Mouse (Mus musculus) embryonic facial prominence, embryonic 12.5 days (tissue): ENCODE measurements around the gene Wipf1. TPM values are rescaled to one million over a fixed set of nuclear protein-coding genes. Genes with fewer than 3 reads are reported as not detected.
A peak's percentile ranks its signal among the peaks of the same experiment; 100 is the strongest.
"Not testable (repeated sequence)": the region's sequence is repeated elsewhere in the genome, so short reads cannot be mapped to it uniquely, and the experiment has no call there.

Experiments used
- ATAC-seq: fragments of 200-750 bp; cut with Nextera tagmentation; 2 replicates; pipeline ENCODE4 v1.8.0; 2017; ENCODE audit not compliant: insufficient number of reproducible peaks, insufficient read depth, low FRiP score, low TSS enrichment
- H3K27ac ChIP-seq: fragments of 300-500 bp; sonication (generic); 2 replicates; pipeline ENCODE4 v1.5.1; 2016; ENCODE audit warnings: mild to moderate bottlenecking
- H3K27me3 ChIP-seq: fragments of 300-500 bp; sonication (generic); 2 replicates; pipeline ENCODE4 v1.6.1; 2016; ENCODE audit warnings: mild to moderate bottlenecking, moderate library complexity
- H3K36me3 ChIP-seq: fragments of 300-500 bp; sonication (generic); 2 replicates; pipeline ENCODE4 v1.6.1; 2016; ENCODE audit warnings: mild to moderate bottlenecking
- H3K4me1 ChIP-seq: fragments of 300-500 bp; sonication (generic); 2 replicates; pipeline ENCODE4 v1.6.1; 2016
- H3K4me2 ChIP-seq: fragments of 300-500 bp; sonication (generic); replicated peaks from 2 replicates; pipeline ENCODE4 v1.6.1; 2016; ENCODE audit warnings: mild to moderate bottlenecking, moderate library complexity
- H3K4me3 ChIP-seq: fragments of 300-500 bp; sonication (generic); 2 replicates; pipeline ENCODE4 v1.5.1; 2016; ENCODE audit warnings: mild to moderate bottlenecking
- H3K9ac ChIP-seq: fragments of 300-500 bp; sonication (generic); 2 replicates; pipeline ENCODE4 v1.6.1; 2016; ENCODE audit warnings: mild to moderate bottlenecking, moderate library complexity
- H3K9me3 ChIP-seq: fragments of 300-500 bp; sonication (generic); 2 replicates; pipeline ENCODE4 v1.6.1; 2016; ENCODE audit warnings: mild to moderate bottlenecking, moderate library complexity
- WGBS: fragments of 180-500 bp; shearing (Covaris S2); methylation state at CpG from one replicate; pipeline ENCODE4 v1.1.7; 2016; 5-methylcytosine and 5-hydroxymethylcytosine counted together
- polyA plus RNA-seq: library from polyadenylated mRNA; unstranded; fragments of >200 nt; fragmentation: Nextera tagmentation; extraction: Ambion mirVana; gene quantifications from 2 replicates; pipeline ENCODE4 v1.2.1, GENCODE M21; 2016

Wipf1 gene
- polyA plus RNA-seq, 1 experiment from 2014 or later: 14.1 TPM

DNA sequence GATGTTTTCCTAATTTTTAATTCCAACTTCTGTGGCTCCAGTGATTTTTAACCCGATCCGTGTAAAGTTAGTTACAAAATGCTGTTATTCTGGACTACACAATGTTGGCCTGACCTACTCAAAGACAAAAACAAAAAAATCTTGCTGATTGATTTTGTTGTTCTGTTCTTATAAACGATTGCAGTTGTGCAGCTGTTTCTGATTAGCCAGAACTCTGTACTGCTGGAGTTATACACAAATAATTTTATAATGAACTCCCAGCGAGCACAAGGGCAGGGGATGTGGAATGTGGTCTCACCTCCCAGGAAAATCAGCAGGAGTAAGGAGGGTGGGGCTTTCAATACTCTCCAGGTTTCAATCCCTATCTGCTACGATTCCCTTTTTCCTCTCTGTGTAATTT lies 10.6 kb downstream of the Wipf1 start:
- 43% methylated on average over 5 of the region's 5 CpGs for WGBS
- H3K27ac ChIP-seq: peak overlapping the region; percentile 56
- H3K4me1 ChIP-seq: peaks cover 28% of the 10 kb centered on the region
- no peak overlapping the region for H3K4me3 ChIP-seq
- H3K27me3 ChIP-seq: no peaks in the 10 kb centered on the region
- no peak overlapping the region for H3K4me2 ChIP-seq
- no peaks in the 10 kb centered on the region for H3K9me3 ChIP-seq
- ATAC-seq: no peak
- 0 out of 2 replicates have a peak, but pooled peaks cover 5% of the 10 kb centered on the region for H3K36me3 ChIP-seq
- no peak overlapping the region for H3K9ac ChIP-seq

DNA sequence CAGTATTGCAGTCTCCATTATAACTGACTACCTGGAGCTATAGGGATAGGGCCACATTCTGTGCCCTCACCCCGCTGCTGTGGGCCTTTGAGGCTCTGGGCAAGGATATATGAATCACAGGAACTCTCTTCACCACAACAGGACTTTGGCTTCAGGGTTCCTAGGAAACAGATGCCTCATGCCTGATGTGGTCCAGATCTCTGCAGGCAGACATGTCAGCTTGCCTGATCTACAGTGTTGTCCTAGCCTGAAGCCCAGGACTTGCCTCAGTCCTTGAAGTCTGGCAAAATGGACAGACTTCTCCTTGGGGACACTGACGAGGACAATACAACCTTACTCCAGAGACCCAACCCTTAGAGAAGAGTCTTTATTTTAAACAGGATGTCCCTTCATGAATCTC lies 11.2 kb downstream of the Wipf1 start:
- no peak overlapping the region for H3K4me2 ChIP-seq
- H3K27ac ChIP-seq: 0 out of 2 replicates have a peak overlapping the region, but pooled peaks have one; percentile 41
- H3K9ac ChIP-seq: no peak overlapping the region
- no peaks in the 10 kb centered on the region for H3K9me3 ChIP-seq
- H3K27me3 ChIP-seq: no peaks in the 10 kb centered on the region
- H3K4me1 ChIP-seq: peaks cover 26% of the 10 kb centered on the region
- 84% methylated on average over 2 of the region's 2 CpGs for WGBS
- no peak for ATAC-seq
- 0 out of 2 replicates have a peak, but pooled peaks cover 5% of the 10 kb centered on the region for H3K36me3 ChIP-seq
- no peak overlapping the region for H3K4me3 ChIP-seq

DNA sequence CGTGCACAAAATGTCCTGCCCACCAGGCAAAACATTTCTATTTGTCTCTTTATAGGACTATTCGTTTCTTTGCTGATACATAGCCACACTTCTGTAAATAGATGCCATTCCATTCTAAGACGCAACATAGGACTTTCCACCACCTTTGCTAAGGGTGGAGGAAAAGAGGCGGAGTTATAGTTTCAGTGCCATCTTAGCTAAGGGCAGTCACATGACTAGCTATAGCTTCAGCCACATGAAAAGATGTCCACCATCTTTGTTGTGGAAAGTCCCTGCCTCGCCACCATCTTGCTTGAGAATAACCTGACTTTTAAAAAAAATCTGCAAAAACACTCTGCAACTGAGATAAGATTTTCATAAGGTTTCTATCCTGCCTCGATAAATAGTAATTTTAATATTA lies 15.4 kb downstream of the Wipf1 start:
- no peak overlapping the region for H3K4me2 ChIP-seq
- peaks cover 22% of the 10 kb centered on the region for H3K4me1 ChIP-seq
- no peak overlapping the region for H3K9ac ChIP-seq
- H3K4me3 ChIP-seq: no peak overlapping the region
- H3K9me3 ChIP-seq: no peaks in the 10 kb centered on the region
- 0 out of 2 replicates have a peak, but pooled peaks cover 5% of the 10 kb centered on the region for H3K36me3 ChIP-seq
- no peaks in the 10 kb centered on the region for H3K27me3 ChIP-seq
- no peak overlapping the region for H3K27ac ChIP-seq
- no peak for ATAC-seq
- WGBS: 87% methylated on average over 6 of the region's 6 CpGs

DNA sequence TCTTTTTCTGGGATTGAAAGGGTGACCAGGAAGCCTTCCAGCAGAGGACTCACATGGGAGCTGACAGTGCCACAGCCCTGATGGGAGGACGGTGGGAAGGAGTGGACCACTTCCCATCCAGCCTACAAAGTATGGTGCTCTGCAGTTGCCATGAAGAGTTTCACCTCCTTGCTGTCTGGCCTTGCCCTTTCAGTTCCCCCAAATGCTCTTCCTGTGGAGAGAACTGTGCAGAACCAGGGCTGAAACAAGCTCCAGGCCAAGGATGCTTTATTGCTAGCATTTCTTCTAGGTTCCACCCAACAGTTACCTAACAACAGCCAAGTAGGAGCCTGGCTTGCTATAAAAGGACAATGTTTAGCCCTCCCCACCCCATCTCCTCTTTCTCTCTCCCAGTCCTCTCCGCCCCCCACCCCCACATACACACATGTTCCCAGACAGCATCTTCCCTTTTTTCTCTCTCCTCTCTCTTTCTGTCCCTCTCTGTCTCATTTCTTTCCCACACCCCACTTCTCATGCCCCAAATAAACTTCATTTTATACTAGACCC lies 16.3 kb downstream of the Wipf1 start:
- Histone ChIP-seq H3K9me3 (no peaks in the 10 kb centered on the region), H3K27me3 (no peaks in the 10 kb centered on the region), H3K36me3 (0 out of 2 replicates have a peak, but pooled peaks cover 5% of the 10 kb centered on the region), H3K9ac (no peak overlapping the region), H3K4me3 (no peak overlapping the region), H3K4me2 (no peak overlapping the region), H3K27ac (no peak overlapping the region), H3K4me1 (peaks cover 27% of the 10 kb centered on the region)
- 76% methylated on average over 2 of the region's 2 CpGs for WGBS
- ATAC-seq: no peak

DNA sequence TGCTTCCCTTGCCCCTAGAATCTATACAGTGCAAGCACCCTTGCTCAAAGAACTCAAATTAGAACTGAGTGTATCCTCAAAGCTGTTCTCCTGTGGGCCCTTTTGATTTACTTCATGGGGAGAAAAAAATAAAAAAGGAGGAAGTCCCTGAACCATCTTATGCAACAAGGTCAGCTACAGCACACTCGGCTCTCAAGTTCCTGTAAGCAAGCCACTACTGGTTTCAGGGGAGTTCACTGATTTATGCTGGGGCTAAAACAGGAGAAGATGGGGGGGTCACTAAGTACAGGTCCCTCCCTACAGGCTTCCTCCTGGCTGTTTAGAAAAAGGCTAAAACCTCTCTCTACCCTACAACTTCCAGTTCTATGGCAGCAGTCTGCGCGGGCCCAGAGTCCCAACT lies 17.5 kb downstream of the Wipf1 start:
- Histone ChIP-seq H3K4me3 (no peak overlapping the region), H3K4me2 (no peak overlapping the region), H3K27me3 (no peaks in the 10 kb centered on the region), H3K27ac (peak overlapping the region; percentile 52; the same call in 1 of the 2 replicates), H3K9me3 (no peaks in the 10 kb centered on the region), H3K4me1 (peaks cover 31% of the 10 kb centered on the region), H3K9ac (no peak overlapping the region), H3K36me3 (0 out of 2 replicates have a peak, but pooled peaks cover 5% of the 10 kb centered on the region)
- ATAC-seq: no peak
- WGBS: 80% methylated on average over 3 of the region's 3 CpGs

DNA sequence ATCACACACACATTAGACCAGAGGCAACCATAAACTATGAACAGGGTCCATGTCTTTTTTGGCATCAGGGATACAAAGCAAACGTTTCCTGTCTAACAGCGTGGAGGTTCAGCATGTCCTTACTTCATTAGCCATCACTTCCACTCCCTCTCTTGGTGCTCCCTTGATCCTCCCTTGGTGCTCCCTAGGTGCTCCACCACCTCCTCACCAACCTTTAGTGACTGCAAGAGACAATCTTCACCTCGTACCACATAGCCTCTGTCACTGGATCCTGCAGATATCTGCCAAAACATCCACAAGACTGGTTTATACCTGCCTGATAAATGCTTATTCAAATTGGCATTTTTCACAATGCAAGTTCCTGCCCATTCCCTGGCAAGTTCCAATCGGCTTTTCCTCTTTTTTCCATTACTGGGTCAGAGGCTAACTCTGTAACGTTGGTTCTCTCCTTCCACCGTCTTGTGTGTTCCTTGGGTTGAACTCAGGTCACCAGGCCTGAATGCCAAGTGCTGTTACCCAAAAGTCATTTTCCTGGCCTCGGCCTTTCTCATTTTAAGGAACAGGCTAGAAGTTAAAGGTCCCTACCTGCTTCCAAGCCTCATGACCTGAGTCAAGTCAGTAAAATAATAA lies 18.7 kb downstream of the Wipf1 start:
- H3K9ac ChIP-seq: no peak overlapping the region
- H3K4me2 ChIP-seq: no peak overlapping the region
- H3K4me1 ChIP-seq: peaks cover 31% of the 10 kb centered on the region
- H3K4me3 ChIP-seq: no peak overlapping the region
- peak overlapping the region; percentile 17; the same call in 1 of the 2 replicates for H3K27ac ChIP-seq
- WGBS: 64% methylated on average over 7 of the region's 7 CpGs
- H3K27me3 ChIP-seq: no peaks in the 10 kb centered on the region
- no peaks in the 10 kb centered on the region for H3K9me3 ChIP-seq
- no peak for ATAC-seq
- H3K36me3 ChIP-seq: no peaks in the 10 kb centered on the region

DNA sequence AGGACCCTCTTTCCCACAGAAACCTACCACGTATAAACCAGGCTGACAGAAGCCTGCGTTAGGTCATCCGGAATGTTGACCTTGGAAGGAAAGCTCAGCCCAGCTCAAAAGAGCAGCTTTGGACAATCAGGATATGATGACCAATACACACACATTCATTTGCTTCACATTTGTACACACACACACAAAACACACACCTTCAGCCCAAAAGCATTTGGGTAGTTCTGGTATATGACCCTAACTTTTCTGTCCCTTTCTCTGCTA lies 19.6 kb downstream of the Wipf1 start:
- H3K27ac ChIP-seq: peak overlapping the region; percentile 88
- no peaks in the 10 kb centered on the region for H3K36me3 ChIP-seq
- H3K4me1 ChIP-seq: peaks cover 33% of the 10 kb centered on the region
- H3K9me3 ChIP-seq: no peaks in the 10 kb centered on the region
- H3K4me2 ChIP-seq: no peak overlapping the region
- WGBS: 67% methylated on average over 3 of the region's 3 CpGs
- no peaks in the 10 kb centered on the region for H3K27me3 ChIP-seq
- no peak for ATAC-seq
- no peak overlapping the region for H3K4me3 ChIP-seq
- no peak overlapping the region for H3K9ac ChIP-seq

DNA sequence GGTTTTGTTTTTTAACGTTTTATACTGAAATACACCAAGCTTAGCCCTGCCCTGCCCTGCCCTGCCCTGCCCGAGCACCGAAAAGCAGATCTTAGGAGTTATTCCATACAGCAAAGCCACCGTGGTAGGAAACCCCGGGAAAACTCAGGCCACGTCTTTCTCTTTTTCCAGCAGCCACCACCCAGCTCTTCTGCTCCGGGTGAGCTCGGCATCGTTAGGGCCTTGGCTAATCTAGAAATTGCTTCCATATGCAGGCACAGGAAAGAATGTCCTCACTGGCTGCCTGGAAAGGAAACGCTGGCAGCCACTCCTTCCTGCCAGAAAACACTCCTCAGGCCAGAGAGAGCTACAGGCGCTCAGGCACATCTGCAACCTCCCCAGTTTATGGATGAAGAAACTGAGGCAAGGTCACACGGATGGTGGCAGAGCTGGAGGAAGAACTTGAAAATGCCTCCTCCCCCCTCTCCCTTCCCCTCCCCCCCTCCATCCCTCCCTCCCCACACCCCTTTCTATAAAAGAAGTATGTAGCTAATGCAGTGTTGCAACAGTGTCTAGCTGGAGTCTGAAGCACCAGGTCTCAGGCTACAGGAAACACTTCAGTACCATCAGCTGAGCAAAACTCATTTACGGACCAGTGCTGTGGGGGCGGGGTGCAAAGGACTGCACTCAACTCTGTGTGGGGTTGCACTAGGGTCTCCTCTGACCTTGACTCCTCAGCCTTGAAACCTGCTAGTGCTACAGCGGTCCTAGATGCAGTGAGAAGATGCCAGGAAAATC lies 20.1 kb downstream of the Wipf1 start:
- no peak overlapping the region for H3K4me3 ChIP-seq
- no peaks in the 10 kb centered on the region for H3K27me3 ChIP-seq
- peaks cover 37% of the 10 kb centered on the region for H3K4me1 ChIP-seq
- WGBS: 29% methylated on average over 15 of the region's 15 CpGs
- H3K36me3 ChIP-seq: no peaks in the 10 kb centered on the region
- H3K9me3 ChIP-seq: no peaks in the 10 kb centered on the region
- ATAC-seq: no peak
- H3K9ac ChIP-seq: no peak overlapping the region
- H3K27ac ChIP-seq: peak overlapping the region; percentile 88
- peak overlapping the region; percentile 28 for H3K4me2 ChIP-seq

DNA sequence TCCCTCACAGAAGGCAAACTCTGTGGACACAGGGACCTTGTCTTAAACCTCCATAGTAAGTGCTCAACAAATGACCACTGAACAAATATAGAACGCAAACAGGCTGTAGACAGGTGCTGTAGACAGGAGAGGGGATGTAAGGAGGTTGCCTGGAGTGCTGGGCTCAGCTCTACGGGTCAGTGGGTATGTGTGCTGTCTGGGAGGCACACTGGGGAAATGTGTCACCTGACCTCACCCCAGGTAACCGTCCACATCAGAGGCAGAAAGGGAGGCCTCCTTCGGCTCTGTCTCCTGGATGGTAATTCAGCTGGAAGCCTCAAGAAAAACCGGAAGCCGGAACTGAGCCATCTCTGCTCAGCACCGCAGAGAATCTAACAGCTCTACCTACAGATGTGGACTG lies 21.6 kb downstream of the Wipf1 start:
- H3K9me3 ChIP-seq: no peaks in the 10 kb centered on the region
- H3K4me2 ChIP-seq: no peak overlapping the region
- peaks cover 37% of the 10 kb centered on the region for H3K4me1 ChIP-seq
- no peak overlapping the region for H3K9ac ChIP-seq
- 62% methylated on average over 7 of the region's 7 CpGs for WGBS
- H3K36me3 ChIP-seq: 0 out of 2 replicates have a peak, but pooled peaks cover 2% of the 10 kb centered on the region
- no peak overlapping the region for H3K4me3 ChIP-seq
- H3K27me3 ChIP-seq: no peaks in the 10 kb centered on the region
- peak overlapping the region; percentile 88 for H3K27ac ChIP-seq
- ATAC-seq: no peak

DNA sequence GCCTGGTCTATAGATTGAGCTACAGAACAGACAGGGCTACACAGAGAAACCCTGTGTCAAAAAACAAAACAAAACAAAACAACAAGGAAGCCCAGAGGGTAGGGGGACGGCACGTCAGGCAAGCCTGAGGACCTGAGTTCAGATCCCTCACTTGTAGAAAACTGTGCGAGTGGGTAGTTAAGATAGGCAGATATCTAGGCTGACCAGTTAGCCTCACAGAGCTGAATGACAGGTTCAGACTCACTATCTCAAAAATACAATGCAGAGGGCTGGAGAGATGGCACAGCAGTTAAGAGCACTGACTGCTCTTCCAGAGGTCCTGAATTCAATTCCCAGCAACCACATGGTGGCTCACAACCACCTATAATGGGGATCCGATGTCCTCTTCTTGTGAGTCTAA lies 23.2 kb downstream of the Wipf1 start:
- H3K27me3 ChIP-seq, H3K36me3 ChIP-seq, H3K9ac ChIP-seq, H3K27ac ChIP-seq, ATAC-seq, H3K4me3 ChIP-seq, H3K9me3 ChIP-seq, H3K4me2 ChIP-seq: not testable (repeated sequence)
- H3K4me1 ChIP-seq: peaks cover 31% of the 10 kb centered on the region
- 94% methylated on average over 4 of the region's 4 CpGs for WGBS

DNA sequence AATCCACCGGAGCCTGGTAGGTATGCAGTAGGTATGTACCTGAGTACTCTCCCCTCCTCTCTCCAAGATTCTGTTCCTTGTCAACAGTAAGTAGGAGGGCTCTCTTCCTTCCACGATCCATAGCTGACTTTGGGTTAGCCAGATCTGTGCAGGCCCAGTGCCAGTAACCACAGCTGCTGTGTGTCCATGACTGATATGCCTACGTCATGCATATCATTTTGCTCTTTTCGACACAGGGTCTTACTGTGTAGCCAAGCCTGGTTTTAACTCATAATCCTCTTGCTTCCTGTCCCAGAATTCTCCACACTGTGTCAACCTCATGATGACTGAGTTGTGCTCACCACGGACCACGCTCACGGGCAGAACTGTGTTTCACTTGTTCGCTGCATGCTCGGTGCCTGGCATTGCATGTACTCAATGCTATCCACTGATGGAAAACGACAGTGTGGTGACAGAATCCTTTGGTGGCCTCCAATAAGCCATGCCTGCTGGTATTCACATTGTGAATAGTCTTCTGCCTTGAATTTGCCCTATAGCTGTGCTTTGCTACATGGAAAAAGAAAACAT lies 26.6 kb downstream of the Wipf1 start:
- no peak overlapping the region for H3K4me3 ChIP-seq
- no peak overlapping the region for H3K27ac ChIP-seq
- H3K27me3 ChIP-seq: no peaks in the 10 kb centered on the region
- H3K4me2 ChIP-seq: no peak overlapping the region
- H3K4me1 ChIP-seq: peaks cover 10% of the 10 kb centered on the region
- ATAC-seq: peak; percentile 47; the same call in 1 of the 2 replicates
- 0 out of 2 replicates have a peak, but pooled peaks cover 3% of the 10 kb centered on the region for H3K36me3 ChIP-seq
- 86% methylated on average over 10 of the region's 10 CpGs for WGBS
- H3K9ac ChIP-seq: no peak overlapping the region
- no peaks in the 10 kb centered on the region for H3K9me3 ChIP-seq
